Mouse (Mus musculus): ENCODE measurements at regions not wholly inside any gene's neighbourhood (a gene's known extent, or its start where the extent isn't known, plus 50 kb on each side); places are given as distances from the start of the nearest gene placed in this dataset.

DNA sequence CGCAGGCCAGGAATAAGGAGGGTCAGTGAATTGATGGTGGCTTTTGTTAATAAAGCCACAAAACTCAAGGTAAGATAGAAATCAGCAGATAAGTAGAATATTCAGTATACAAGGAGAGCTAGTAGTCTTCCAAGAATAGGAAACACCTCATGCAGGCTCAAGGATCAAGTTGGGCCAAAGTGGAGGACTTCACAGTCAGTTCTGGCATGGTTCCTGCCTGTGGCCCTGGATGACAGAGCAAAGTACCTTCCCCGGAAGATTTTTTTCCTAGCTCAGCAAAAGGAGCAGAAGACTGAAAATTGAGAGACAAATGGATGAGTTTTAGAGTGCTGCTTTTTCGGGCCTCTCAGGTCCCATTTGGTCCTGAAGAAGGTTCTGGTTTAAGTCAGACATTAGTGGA, 420.9 kb upstream of the Htr2a start:
- intact Hi-C loops (cut with DNase I), result no loop called here
- Histone ChIP-seq H3K4me3 (no peak overlapping the region), H3K27ac (no peak overlapping the region)
- no peak for DNase-seq (ENCODE audit: extremely low spot score in 1 of 2, low spot score in 2 of 2)
- TF ChIP-seq CTCF (IDR thresholded peaks at IDR 0.05), result no peak

DNA sequence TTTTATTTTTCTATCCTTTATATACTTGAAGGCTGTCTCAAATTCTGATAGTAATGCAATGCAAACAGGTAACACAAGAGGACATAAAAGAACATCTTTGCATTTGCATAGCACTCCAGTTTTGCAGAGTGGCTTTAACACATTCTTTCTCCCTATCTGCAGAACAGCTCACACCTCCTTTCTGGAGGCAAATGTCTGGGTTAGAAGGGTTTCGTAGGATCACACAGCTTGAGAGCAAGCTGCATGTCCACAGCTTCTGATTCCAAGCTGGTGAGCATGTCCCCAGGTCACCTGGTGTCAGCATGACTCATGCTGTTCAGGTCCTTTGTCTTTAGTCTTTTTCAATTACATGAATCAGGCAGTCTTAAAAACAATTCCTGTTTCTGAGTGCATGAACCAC, 418.5 kb upstream of the Htr2a start:
- intact Hi-C loops (cut with DNase I), result no loop called here
- Histone ChIP-seq H3K4me3 (no peak overlapping the region), H3K27ac (no peak overlapping the region)
- no peak for DNase-seq (ENCODE audit: extremely low spot score in 1 of 2, low spot score in 2 of 2)
- no peak for TF ChIP-seq CTCF (IDR thresholded peaks at IDR 0.05)

DNA sequence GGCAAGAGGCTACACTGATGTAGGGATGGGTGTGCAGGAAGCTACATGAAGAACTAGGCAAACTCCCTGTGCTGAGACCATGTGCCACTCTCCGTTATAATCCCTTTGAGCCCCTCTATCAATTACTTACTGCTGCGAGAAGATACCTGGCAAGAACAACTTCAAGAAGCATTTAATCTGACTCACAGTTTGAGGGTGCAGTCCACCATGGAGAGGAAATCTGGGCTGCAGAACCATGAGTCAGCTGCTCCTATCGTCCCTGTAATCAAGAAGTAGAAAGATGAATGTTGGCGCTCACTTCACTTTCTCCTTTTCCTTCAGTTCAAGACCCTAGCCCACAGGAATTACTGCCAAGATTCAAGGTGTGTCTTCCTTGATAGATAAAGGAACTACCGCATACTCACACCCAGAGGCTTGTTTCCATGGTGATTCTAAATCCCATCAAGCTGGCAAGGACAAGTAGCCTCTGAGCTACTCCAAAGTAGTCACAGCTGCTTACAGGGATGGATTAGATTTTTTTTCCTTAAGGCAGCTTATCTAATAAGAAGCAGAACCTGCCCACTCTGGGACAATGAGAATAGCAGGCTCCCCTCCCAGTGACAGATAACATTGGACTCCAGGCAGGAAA, 411.0 kb upstream of the Htr2a start:
- intact Hi-C loops (cut with DNase I), result no loop called here
- TF ChIP-seq CTCF (IDR thresholded peaks at IDR 0.05), result no peak
- no peak overlapping the region for H3K27ac ChIP-seq

DNA sequence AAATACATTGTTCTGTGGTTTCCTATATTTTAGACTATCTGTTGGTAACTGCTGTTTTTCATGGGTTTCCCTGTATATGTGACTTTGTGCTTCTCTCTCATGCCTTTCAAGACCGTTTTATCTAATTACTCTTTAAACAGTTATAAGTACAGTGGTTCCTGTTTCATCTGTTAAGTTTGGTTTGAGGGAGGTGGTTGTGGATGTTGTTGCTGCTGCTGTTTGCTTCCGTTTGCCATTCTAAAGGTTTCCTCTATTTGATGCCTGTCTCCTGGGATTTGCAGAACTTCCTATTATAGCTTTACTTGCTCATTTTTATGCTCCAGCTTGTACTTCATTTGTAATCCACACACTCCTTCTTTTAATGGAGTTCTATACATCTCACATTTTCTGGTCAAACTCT, 400.4 kb upstream of the Htr2a start:
- H3K27ac ChIP-seq, result no peak overlapping the region
- no peak for TF ChIP-seq CTCF (IDR thresholded peaks at IDR 0.05)
- intact Hi-C loops (cut with DNase I), result no loop called here
- H3K4me3 ChIP-seq, result no peak overlapping the region
- DNase-seq (ENCODE audit: extremely low spot score in 1 of 2, low spot score in 2 of 2), result no peak

More for the DNA sequence above, 411.0 kb upstream of the Htr2a start:
- DNase-seq (ENCODE audit: extremely low spot score in 1 of 2, low spot score in 2 of 2), result no peak
- H3K4me3 ChIP-seq, result no peak overlapping the region

DNA sequence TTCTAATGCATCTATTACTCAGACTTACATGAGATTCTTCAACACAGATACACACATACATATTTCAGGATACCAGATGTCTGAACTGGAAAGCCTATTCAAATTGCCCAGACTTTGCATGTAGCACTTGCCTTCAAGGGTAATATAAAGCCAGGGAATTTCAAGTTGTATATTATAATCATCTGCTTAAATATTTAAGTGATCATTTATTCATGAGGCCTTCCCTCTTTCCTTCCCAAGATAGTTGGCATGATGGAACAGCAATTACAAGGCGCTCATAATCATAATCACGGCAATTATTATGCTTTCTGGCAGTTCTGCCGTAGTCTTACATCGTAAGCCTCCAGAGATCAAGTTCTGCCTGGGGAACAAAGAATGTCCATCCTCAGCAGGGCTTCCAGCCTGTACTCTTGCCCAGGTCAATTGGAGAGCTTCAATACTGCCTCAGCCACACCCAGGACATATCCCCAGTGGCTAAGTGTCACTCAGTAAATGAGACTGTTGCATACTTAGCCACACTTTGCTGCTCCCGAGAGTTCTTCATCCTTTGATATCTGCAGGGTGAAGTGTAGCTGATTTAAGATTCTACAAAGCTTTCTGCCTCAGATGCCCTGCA, 391.3 kb upstream of the Htr2a start:
- intact Hi-C loops (cut with DNase I), result no loop called here
- no peak overlapping the region for H3K4me3 ChIP-seq
- TF ChIP-seq CTCF (IDR thresholded peaks at IDR 0.05), result no peak
- no peak overlapping the region for H3K27ac ChIP-seq
- no peak for DNase-seq (ENCODE audit: extremely low spot score in 1 of 2, low spot score in 2 of 2)

DNA sequence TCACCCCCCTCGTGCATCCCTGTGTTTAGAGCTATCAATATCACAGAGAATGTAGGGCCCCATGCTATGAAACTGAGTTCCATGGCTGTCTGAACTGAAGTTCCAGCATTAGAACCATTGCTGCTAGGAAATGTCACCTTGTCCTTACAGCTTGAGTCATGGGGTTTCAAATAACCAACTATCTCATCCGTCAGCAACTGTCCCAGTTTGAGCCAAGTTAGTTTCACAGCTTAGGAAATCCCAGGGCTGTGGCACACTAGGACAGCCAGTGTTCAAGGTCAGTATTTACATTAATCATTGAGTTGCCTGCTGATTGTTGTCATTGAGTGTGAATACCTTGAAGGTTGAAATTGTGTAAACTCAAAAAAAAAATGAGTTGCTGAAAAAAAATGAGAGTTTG, 390.6 kb upstream of the Htr2a start:
- TF ChIP-seq CTCF (IDR thresholded peaks at IDR 0.05), result no peak
- Histone ChIP-seq H3K4me3 (no peak overlapping the region), H3K27ac (no peak overlapping the region)
- intact Hi-C loops (cut with DNase I), result loop anchor here (5.0 to 10.0 kb wide), 4 partner anchors 48 to 545 kb away; no protein-coding TSS in a partner anchor
- DNase-seq (ENCODE audit: extremely low spot score in 1 of 2, low spot score in 2 of 2), result no peak

DNA sequence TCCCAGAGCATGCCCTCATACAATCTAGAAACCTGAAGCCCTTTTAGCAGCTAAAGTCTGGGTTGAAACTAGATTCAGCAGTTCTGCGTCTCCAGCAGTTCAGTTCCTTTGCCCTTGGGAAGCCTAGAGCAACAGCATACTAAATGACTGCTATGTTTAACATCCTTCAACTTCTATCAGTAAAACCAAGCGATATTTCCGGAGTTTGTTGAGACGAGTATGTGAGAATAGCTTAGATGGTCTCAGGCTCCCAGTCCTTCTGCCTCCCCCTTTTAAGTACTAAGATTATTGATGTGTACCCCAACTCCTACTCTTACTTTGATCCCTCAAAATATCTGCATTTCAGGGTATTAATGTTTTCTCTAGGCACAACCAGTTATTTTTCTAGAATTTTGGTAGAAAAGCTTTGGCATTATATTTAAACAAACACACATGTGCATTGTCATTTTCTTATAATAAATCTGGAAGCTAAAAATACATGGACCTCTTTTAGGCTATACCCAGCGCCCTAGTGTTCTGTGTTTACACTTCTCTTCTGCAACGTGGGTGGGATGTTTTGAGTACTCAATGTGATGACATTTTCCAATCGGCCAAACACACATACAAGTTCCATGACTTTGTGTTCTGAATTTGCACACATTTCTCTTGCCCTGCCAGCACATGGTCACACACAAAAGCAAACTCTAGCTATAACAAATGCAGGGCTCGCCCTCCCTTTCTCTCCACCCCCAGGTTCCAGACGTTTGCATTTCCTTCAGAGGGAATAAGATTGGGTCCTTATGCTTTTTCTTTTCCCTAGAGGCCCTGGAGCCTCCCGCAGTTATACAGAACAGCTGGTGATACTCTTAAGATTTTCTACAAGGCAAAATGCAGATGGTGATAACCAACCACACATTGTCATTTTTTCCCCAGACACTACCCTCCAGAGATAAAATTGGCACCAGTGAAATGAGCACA, 388.2 kb upstream of the Htr2a start:
- TF ChIP-seq CTCF (IDR thresholded peaks at IDR 0.05), result no peak
- intact Hi-C loops (cut with DNase I), result loop anchor here (5.0 to 10.0 kb wide), 4 partner anchors 50 to 548 kb away; no protein-coding TSS in a partner anchor
- H3K4me3 ChIP-seq, result no peak overlapping the region
- H3K27ac ChIP-seq, result peak overlapping the region; percentile 66
- peak; percentile 16 to 36 for DNase-seq (ENCODE audit: extremely low spot score in 1 of 2, low spot score in 2 of 2)

DNA sequence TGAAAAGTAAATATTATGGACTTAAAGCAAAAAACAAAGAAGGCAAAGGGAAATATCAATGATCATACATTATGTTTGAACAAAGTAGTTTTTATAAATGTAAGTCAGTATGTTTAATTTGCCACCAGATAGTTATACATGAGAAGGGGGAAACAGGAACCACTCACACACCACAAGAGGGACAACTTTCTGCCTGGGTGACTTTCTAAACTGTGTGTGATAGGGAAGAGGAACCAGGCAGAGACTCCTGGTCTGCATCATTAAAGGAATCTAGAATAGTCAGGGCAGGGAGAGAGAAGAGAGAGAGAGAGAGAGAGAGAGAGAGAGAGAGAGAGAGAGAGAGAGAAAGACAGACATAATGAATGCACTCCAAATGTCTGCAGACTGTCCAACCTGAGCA, 385.6 kb upstream of the Htr2a start:
- H3K4me3 ChIP-seq, result no peak overlapping the region
- intact Hi-C loops (cut with DNase I), result loop anchor here (5.0 to 10.0 kb wide), 4 partner anchors 53 to 550 kb away; no protein-coding TSS in a partner anchor
- no peak overlapping the region for H3K27ac ChIP-seq
- DNase-seq (ENCODE audit: extremely low spot score in 1 of 2, low spot score in 2 of 2), result no peak
- no peak for TF ChIP-seq CTCF (IDR thresholded peaks at IDR 0.05)

DNA sequence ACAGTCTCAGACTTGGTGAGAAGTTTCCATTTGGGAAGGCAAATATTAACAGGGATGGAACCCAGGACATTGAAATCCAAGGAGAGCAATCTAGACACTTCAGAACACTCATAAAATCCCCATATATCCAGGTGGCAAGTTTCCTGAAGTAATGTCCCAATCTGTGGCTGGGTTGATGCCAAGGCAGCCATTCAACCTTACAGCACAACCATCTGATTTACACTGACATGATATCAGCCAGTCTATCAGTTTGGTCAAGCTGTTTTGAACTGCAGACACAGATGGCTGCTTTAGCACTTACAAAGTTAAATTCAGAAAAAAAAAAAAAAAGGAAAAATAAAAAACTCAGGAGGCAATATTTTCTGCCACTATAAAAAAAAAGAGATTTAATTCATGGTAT, 381.2 kb upstream of the Htr2a start:
- Histone ChIP-seq H3K27ac (no peak overlapping the region), H3K4me3 (no peak overlapping the region)
- DNase-seq (ENCODE audit: extremely low spot score in 1 of 2, low spot score in 2 of 2), result no peak
- no peak for TF ChIP-seq CTCF (IDR thresholded peaks at IDR 0.05)
- intact Hi-C loops (cut with DNase I), result loop anchor here (10.0 kb wide), 3 partner anchors 145 to 555 kb away; no protein-coding TSS in a partner anchor

DNA sequence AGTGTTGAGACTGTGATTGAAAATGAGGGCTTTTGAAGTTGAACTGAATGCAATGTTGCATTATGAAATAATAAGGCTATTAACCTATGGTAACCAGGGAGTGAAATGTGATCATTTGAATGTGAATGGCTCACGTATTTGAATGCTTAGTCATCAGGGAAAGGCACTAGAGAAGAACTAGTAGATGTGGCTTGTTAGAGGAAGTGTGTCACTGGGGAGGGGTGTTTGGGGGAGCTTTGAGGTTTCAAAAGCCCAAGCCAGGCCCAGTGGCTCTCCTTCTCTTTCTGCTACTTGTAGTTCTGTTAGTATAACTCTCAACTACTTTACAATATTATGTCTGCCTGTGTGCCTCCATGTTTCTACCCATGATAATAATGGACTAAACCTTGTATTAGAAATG, 373.6 kb upstream of the Htr2a start:
- DNase-seq (ENCODE audit: extremely low spot score in 1 of 2, low spot score in 2 of 2), result no peak
- H3K27ac ChIP-seq, result no peak overlapping the region
- intact Hi-C loops (cut with DNase I), result no loop called here

DNA sequence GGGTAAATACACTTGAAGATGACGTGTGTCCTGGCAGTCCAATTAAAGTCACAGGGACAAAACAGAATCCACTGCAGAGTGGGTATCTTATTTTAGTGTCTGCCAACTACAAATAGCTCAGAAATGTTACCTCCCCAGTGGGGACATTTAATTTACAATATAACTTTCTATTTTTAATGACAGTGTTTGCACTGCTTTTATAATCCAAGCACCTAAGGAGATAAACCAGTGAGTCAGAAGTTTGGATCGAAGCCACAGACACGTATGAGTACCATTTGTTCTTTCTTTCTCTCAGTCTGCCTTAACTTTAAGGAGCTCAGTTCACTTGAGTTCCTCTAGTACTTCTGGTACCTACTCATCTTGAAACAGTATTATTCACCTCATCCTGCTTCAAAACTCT, 346.1 kb upstream of the Htr2a start:
- DNase-seq (ENCODE audit: extremely low spot score in 1 of 2, low spot score in 2 of 2), result no peak
- no peak overlapping the region for H3K27ac ChIP-seq
- intact Hi-C loops (cut with DNase I), result no loop called here
- TF ChIP-seq CTCF (IDR thresholded peaks at IDR 0.05), result no peak
- H3K4me3 ChIP-seq, result no peak overlapping the region

More for the DNA sequence above, 373.6 kb upstream of the Htr2a start:
- TF ChIP-seq CTCF (IDR thresholded peaks at IDR 0.05), result no peak
- H3K4me3 ChIP-seq, result no peak overlapping the region

DNA sequence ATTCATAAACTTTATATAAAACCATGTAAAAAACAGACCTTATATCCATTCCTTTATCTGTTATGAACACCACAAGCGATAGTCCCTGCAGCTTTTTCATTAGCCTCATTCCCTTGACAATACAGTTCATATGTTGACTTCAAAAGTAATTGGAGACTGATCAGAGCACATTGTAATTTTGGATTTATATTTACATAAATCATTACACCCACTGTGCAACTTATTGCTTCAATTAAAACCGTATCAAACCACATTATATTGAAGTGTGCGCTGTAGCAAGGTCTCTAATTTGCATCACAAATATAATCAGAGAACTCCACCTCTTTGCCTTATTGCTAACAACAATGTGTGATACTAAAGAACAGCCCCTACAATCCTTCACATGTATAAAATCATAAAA, 336.2 kb upstream of the Htr2a start:
- no peak for DNase-seq (ENCODE audit: extremely low spot score in 1 of 2, low spot score in 2 of 2)

More for the DNA sequence above, 336.2 kb upstream of the Htr2a start:
- Histone ChIP-seq H3K4me3 (no peak overlapping the region), H3K27ac (no peak overlapping the region)
- TF ChIP-seq CTCF (IDR thresholded peaks at IDR 0.05), result no peak
- intact Hi-C loops (cut with DNase I), result no loop called here
